ENCODE assay signal across 8 mouse cellular contexts in genomic region chr2:32235433-32235832, GRCm38 (mm10). TPM values are rescaled to one million over a fixed set of nuclear protein-coding genes. Genes with fewer than 3 reads are reported as not detected.
DNase-seq lines count a peak whose midpoint lies in the region; ATAC-seq and TF ChIP-seq lines count a peak whose summit lies in the region.

No protein-coding gene starts in this region.

- H3K27ac ChIP-seq in left cerebral cortex, adult 2 months = peak overlapping the region; percentile 76
- peak overlapping the region; percentile 93 for H3K27ac ChIP-seq in embryonic facial prominence, embryonic 12.5 days
- no peak overlapping the region for H3K27ac ChIP-seq in intestine, embryonic 16.5 days (ENCODE audit: low read length)
- H3K27ac ChIP-seq in neural tube, embryonic 14.5 days (ENCODE audit: low read depth, low read length) = peak overlapping the region; percentile 73; the same call in 1 of the 2 replicates

- 34% methylated on average over 7 of the region's 7 CpGs for WGBS in embryonic facial prominence, embryonic 12.5 days
- 26% methylated on average over 7 of the region's 7 CpGs for WGBS in intestine, embryonic 16.5 days
- WGBS in neural tube, embryonic 14.5 days = 35% methylated on average over 7 of the region's 7 CpGs

- H3K9me3 ChIP-seq in embryonic facial prominence, embryonic 12.5 days = no peaks in the 10 kb centered on the region
- H3K9me3 ChIP-seq in intestine, embryonic 16.5 days (ENCODE audit: control insufficient read depth, low read length) = no peaks in the 10 kb centered on the region
- no peaks in the 10 kb centered on the region for H3K9me3 ChIP-seq in neural tube, embryonic 14.5 days (ENCODE audit: control insufficient read depth, low read length)

- H3K4me2 ChIP-seq in embryonic facial prominence, embryonic 12.5 days (replicated peaks) = peak overlapping the region; percentile 86
- H3K4me2 ChIP-seq in intestine, embryonic 16.5 days (ENCODE audit: low read depth, low read length) = peak overlapping the region; percentile 70
- peak overlapping the region; percentile 90 for H3K4me2 ChIP-seq in neural tube, embryonic 14.5 days (ENCODE audit: low read depth, low read length)

- no peak for ATAC-seq in embryonic facial prominence, embryonic 12.5 days (ENCODE audit: insufficient number of reproducible peaks, insufficient read depth, low FRiP score, low TSS enrichment)
- ATAC-seq in intestine, embryonic 16.5 days = no peak
- ATAC-seq in neural tube, embryonic 14.5 days (ENCODE audit: low read depth) = no peak

- TF ChIP-seq CTCF in left cerebral cortex, adult 2 months (IDR thresholded peaks at IDR 0.05) = no peak

- peak overlapping the region; percentile 61 for H3K9ac ChIP-seq in embryonic facial prominence, embryonic 12.5 days
- H3K9ac ChIP-seq in intestine, embryonic 16.5 days (ENCODE audit: low read depth, low read length) = peak overlapping the region; percentile 82; the same call in 1 of the 2 replicates
- peak overlapping the region; percentile 52; the same call in 1 of the 2 replicates for H3K9ac ChIP-seq in neural tube, embryonic 14.5 days (replicated peaks; ENCODE audit: low read depth, low read length)

- intact Hi-C loops in left cerebral cortex, adult 2 months (cut with DNase I) = no loop called here

- DNase-seq in left cerebral cortex, adult 2 months (ENCODE audit: extremely low spot score in 1 of 2, low spot score in 2 of 2) = no peak
- DNase-seq in left cerebral cortex, adult 8-10 months (ENCODE audit: low spot score in 2 of 2) = no peak
- no peak for DNase-seq in ovary, adult 18-20 months (ENCODE audit: low spot score)
- DNase-seq in right cerebral cortex, postnatal 25 days = no peak
- DNase-seq in thymus, postnatal 4 days = no peak

- peaks cover 20% of the 10 kb centered on the region for H3K4me1 ChIP-seq in embryonic facial prominence, embryonic 12.5 days
- H3K4me1 ChIP-seq in intestine, embryonic 16.5 days (ENCODE audit: control insufficient read depth, insufficient read depth, low read length) = peaks cover 16% of the 10 kb centered on the region
- peaks cover 20% of the 10 kb centered on the region for H3K4me1 ChIP-seq in neural tube, embryonic 14.5 days (ENCODE audit: control insufficient read depth, insufficient read depth, low read length)

- H3K27me3 ChIP-seq in embryonic facial prominence, embryonic 12.5 days = no peaks in the 10 kb centered on the region
- H3K27me3 ChIP-seq in intestine, embryonic 16.5 days (replicated peaks; ENCODE audit: control insufficient read depth, insufficient read depth, low read length) = no peaks in the 10 kb centered on the region
- no peaks in the 10 kb centered on the region for H3K27me3 ChIP-seq in neural tube, embryonic 14.5 days (ENCODE audit: control insufficient read depth, insufficient read depth, low read length)

- peaks cover 51% of the 10 kb centered on the region for H3K36me3 ChIP-seq in embryonic facial prominence, embryonic 12.5 days
- peaks cover 10% of the 10 kb centered on the region for H3K36me3 ChIP-seq in intestine, embryonic 16.5 days (ENCODE audit: control insufficient read depth, insufficient read depth, low read length)
- peaks cover 35% of the 10 kb centered on the region for H3K36me3 ChIP-seq in neural tube, embryonic 14.5 days (ENCODE audit: control insufficient read depth, insufficient read depth, low read length)

- peak overlapping the region; percentile 82 for H3K4me3 ChIP-seq in left cerebral cortex, adult 2 months
- H3K4me3 ChIP-seq in embryonic facial prominence, embryonic 12.5 days = peak overlapping the region; percentile 62
- peak overlapping the region; percentile 61 for H3K4me3 ChIP-seq in intestine, embryonic 16.5 days (ENCODE audit: low read length)
- H3K4me3 ChIP-seq in neural tube, embryonic 14.5 days (ENCODE audit: low read depth, low read length) = peak overlapping the region; percentile 47

RNA-seq across cellular contexts. Expression of gene Pomt1, which starts 1.0 kb away (rescaled TPM):
- total RNA-seq in left cerebral cortex, adult 2 months (2021) = 10 to 100 TPM; 23.7 to 25.3 TPM
- 10 to 100 TPM; 18.8 to 22.0 (median 19.8) TPM for total RNA-seq in left cerebral cortex, adult 8-10 months (2022)
- 30.2 and 32.1 TPM in 2 replicates for polyA plus RNA-seq in embryonic facial prominence, embryonic 12.5 days (2016; fragmentation: Nextera tagmentation; extraction: Ambion mirVana)
- 26.7 and 26.9 TPM in 2 replicates for polyA plus RNA-seq in intestine, embryonic 16.5 days (2015; fragmentation: Nextera tagmentation; extraction: Ambion mirVana)
- 28.2 and 30.4 TPM in 2 replicates for polyA plus RNA-seq in neural tube, embryonic 14.5 days (2014; fragmentation: Nextera tagmentation; extraction: Ambion mirVana)

RNA-seq across cellular contexts. Expression of gene Uck1, which starts 24.5 kb away (rescaled TPM):
- total RNA-seq in left cerebral cortex, adult 2 months (2021) = 10 to 100 TPM; 45.9 to 47.1 TPM
- total RNA-seq in left cerebral cortex, adult 8-10 months (2022) = 10 to 100 TPM; 42.9 to 51.6 (median 49.4) TPM
- 69.9 and 81.5 TPM in 2 replicates for polyA plus RNA-seq in embryonic facial prominence, embryonic 12.5 days (2016; fragmentation: Nextera tagmentation; extraction: Ambion mirVana)
- 72.4 and 74.4 TPM in 2 replicates for polyA plus RNA-seq in intestine, embryonic 16.5 days (2015; fragmentation: Nextera tagmentation; extraction: Ambion mirVana)
- polyA plus RNA-seq in neural tube, embryonic 14.5 days (2014; fragmentation: Nextera tagmentation; extraction: Ambion mirVana) = 79.3 and 91.7 TPM in 2 replicates

RNA-seq across cellular contexts. Expression of gene Golga2, which starts 51.8 kb away (rescaled TPM):
- 10 to 100 TPM; 83.2 to 86.4 TPM for total RNA-seq in left cerebral cortex, adult 2 months (2021)
- total RNA-seq in left cerebral cortex, adult 8-10 months (2022) = 10 to 100 TPM; 87.7 to 91.0 (median 89.3) TPM
- polyA plus RNA-seq in embryonic facial prominence, embryonic 12.5 days (2016; fragmentation: Nextera tagmentation; extraction: Ambion mirVana) = 27.4 and 29.7 TPM in 2 replicates
- 21.5 and 21.6 TPM in 2 replicates for polyA plus RNA-seq in intestine, embryonic 16.5 days (2015; fragmentation: Nextera tagmentation; extraction: Ambion mirVana)
- 25.4 and 31.7 TPM in 2 replicates for polyA plus RNA-seq in neural tube, embryonic 14.5 days (2014; fragmentation: Nextera tagmentation; extraction: Ambion mirVana)

RNA-seq across cellular contexts. Expression of gene Swi5, which starts 52.4 kb away (rescaled TPM):
- total RNA-seq in left cerebral cortex, adult 2 months (2021) = 100 to 1,000 TPM; 186 to 193 TPM
- total RNA-seq in left cerebral cortex, adult 8-10 months (2022) = 100 to 1,000 TPM; 204 to 222 (median 213) TPM
- 413 TPM in 2 replicates for polyA plus RNA-seq in embryonic facial prominence, embryonic 12.5 days (2016; fragmentation: Nextera tagmentation; extraction: Ambion mirVana)
- polyA plus RNA-seq in intestine, embryonic 16.5 days (2015; fragmentation: Nextera tagmentation; extraction: Ambion mirVana) = 342 and 377 TPM in 2 replicates
- 140 and 288 TPM in 2 replicates for polyA plus RNA-seq in neural tube, embryonic 14.5 days (2014; fragmentation: Nextera tagmentation; extraction: Ambion mirVana)
